Mouse (Mus musculus): Measurements from ENCODE around the gene Olfr1173.

DNA sequence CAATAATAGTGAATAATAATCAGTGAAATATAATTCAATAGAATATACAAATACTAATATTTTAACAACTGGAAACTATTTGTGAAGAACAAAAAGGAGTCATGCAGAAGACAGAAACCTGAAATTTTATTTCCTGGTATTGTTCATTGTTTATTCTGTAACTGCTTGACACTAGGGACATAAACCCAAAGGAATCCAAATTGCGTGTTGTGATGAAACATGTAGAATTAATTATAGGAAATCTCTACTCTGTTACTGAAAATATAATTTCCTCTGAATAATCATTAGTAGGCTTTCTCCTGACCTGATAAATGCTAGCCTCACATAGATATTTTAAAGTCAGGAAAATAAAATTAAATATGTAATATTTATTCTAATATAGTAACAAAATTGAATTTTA is 51.4 kb downstream of the Olfr1173 start, which contains the start of gene Olfr1170:
- TF ChIP-seq CTCF (IDR thresholded peaks at IDR 0.05; ENCODE audit: insufficient read depth, low read length) (no peak), POLR2A (IDR thresholded peaks at IDR 0.05; ENCODE audit: borderline replicate concordance, extremely low read depth, low read depth, low read length) (no peak)
